Mouse (Mus musculus) megakaryocyte, embryonic 14.5 days (primary cell): Measurements from ENCODE around the gene Jmjd8.

Source experiments
- FLI1 ChIP-seq: IDR thresholded peaks from 2 replicates; pipeline ENCODE4 v1.6.1; 2012; ENCODE audit warnings: low read length, inconsistent platforms, mixed read lengths
- GATA1 ChIP-seq: IDR thresholded peaks from 3 replicates; pipeline ENCODE4 v1.6.1; 2012; ENCODE audit warnings: mixed read lengths, low read length, inconsistent platforms, borderline replicate concordance

GRCm38 (mm10) chr17:25874148-25874720 lies 45.6 kb downstream of the Jmjd8 start:
- TF ChIP-seq GATA1 (no peak), FLI1 (no peak)
